Mouse (Mus musculus) adrenal gland, adult 18-20 months (tissue): ENCODE measurements at regions not wholly inside any gene's neighbourhood (a gene's known extent, or its start where the extent isn't known, plus 50 kb on each side); places are given as distances from the start of the nearest gene placed in this dataset.

Experiments
- DNase-seq, 2 experiments: peaks; one replicate each; pipeline ENCODE4 v3.0.0; 2021 to 2022; ENCODE audit warnings: low spot score in 2 of 2

GRCm38 (mm10) chr12:12147088-12147687 is 114.8 kb upstream of the Fam49a start:
- no peak for DNase-seq

- DNase-seq: no peak
These were observed 114.1 kb upstream of the Fam49a start for GRCm38 (mm10) chr12:12147847-12148246.

GRCm38 (mm10) chr12:12148659-12149399 is 113.1 kb upstream of the Fam49a start:
- no peak for DNase-seq

- DNase-seq: no peak
These were observed 97.5 kb upstream of the Fam49a start for GRCm38 (mm10) chr12:12164411-12164810.

GRCm38 (mm10) chr12:12170581-12170980 is 91.4 kb upstream of the Fam49a start:
- DNase-seq: no peak

- DNase-seq: no peak
These were observed 89.7 kb upstream of the Fam49a start for GRCm38 (mm10) chr12:12172087-12172823.

GRCm38 (mm10) chr12:12176331-12177263 is 85.3 kb upstream of the Fam49a start:
- peak; percentile 69 to 73 for DNase-seq

GRCm38 (mm10) chr12:12177264-12178043 is 84.5 kb upstream of the Fam49a start:
- no peak for DNase-seq

GRCm38 (mm10) chr12:12178391-12178790 is 83.5 kb upstream of the Fam49a start:
- no peak for DNase-seq

- no peak for DNase-seq
These were observed 82.6 kb upstream of the Fam49a start for GRCm38 (mm10) chr12:12179292-12179865.

GRCm38 (mm10) chr12:12180986-12181385 is 81.0 kb upstream of the Fam49a start:
- DNase-seq: no peak

GRCm38 (mm10) chr12:12181686-12182085 is 80.3 kb upstream of the Fam49a start:
- no peak for DNase-seq

GRCm38 (mm10) chr12:12186353-12186752 is 75.6 kb upstream of the Fam49a start:
- no peak for DNase-seq

- no peak for DNase-seq
These were observed 66.9 kb upstream of the Fam49a start for GRCm38 (mm10) chr12:12195066-12195465.

GRCm38 (mm10) chr12:12196627-12197026 is 65.3 kb upstream of the Fam49a start:
- no peak for DNase-seq

GRCm38 (mm10) chr12:12208216-12208615 is 53.7 kb upstream of the Fam49a start:
- DNase-seq: no peak
